Mouse (Mus musculus): ENCODE measurements at regions not wholly inside any gene's neighbourhood (a gene's known extent, or its start where the extent isn't known, plus 50 kb on each side); places are given as distances from the start of the nearest gene placed in this dataset.

DNA sequence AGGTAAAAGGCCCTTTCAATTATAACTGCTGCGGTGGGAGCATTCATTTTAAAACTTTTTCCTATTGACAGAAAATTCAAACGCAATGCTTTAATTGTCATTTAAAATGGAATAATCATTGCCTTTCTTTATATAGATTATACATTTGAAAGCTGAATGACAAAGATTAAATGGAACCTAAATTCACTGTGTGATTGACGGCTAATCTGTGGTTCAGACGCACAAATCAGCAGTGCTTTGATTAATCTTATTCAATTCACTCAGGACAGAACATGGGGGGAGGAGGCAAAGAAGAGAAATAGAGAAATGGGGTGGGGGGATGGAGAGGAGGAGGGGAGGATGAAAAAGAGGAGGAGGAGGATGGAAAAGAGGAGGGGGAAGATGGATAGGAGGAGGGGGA, 294.5 kb upstream of the Tram1l1 start:
- TF ChIP-seq CTCF (conservative IDR thresholded peaks at IDR 0.05; ENCODE audit: low read length): no peak
- no peak for TF ChIP-seq POU5F1 (IDR thresholded peaks at IDR 0.05; ENCODE audit: borderline replicate concordance, low read length)
